Mouse (Mus musculus) intestine, embryonic 15.5 days (tissue): ENCODE measurements around the gene Ppp1r12c. TPM values are rescaled to one million over a fixed set of nuclear protein-coding genes. Genes with fewer than 3 reads are reported as not detected.
A peak's percentile ranks its signal among the peaks of the same experiment; 100 is the strongest.

Source experiments
- ATAC-seq: fragments of 200-750 bp; cut with Nextera tagmentation; 2 replicates; pipeline ENCODE4 v1.8.0; 2017; ENCODE audit warnings: moderate TSS enrichment, moderate library complexity
- H3K27ac ChIP-seq: fragments of 300-500 bp; sonication (generic); 2 replicates; pipeline ENCODE4 v1.5.1; 2015; ENCODE audit warnings: mild to moderate bottlenecking, inconsistent platforms
- H3K27me3 ChIP-seq: fragments of 300-500 bp; sonication (generic); replicated peaks from 2 replicates; pipeline ENCODE4 v1.6.1; 2015; ENCODE audit warnings: inconsistent platforms
- H3K36me3 ChIP-seq: fragments of 300-500 bp; sonication (generic); 2 replicates; pipeline ENCODE4 v1.6.1; 2015; ENCODE audit warnings: inconsistent platforms
- H3K4me1 ChIP-seq: fragments of 300-500 bp; sonication (generic); replicated peaks from 2 replicates; pipeline ENCODE4 v1.6.1; 2015; ENCODE audit warnings: inconsistent platforms
- H3K4me2 ChIP-seq: fragments of 300-500 bp; sonication (generic); replicated peaks from 2 replicates; pipeline ENCODE4 v1.6.1; 2015; ENCODE audit warnings: mild to moderate bottlenecking, inconsistent platforms
- H3K4me3 ChIP-seq: fragments of 300-500 bp; sonication (generic); replicated peaks from 2 replicates; pipeline ENCODE4 v1.5.1; 2015; ENCODE audit warnings: inconsistent platforms
- H3K9ac ChIP-seq: fragments of 300-500 bp; sonication (generic); 2 replicates; pipeline ENCODE4 v1.6.1; 2015; ENCODE audit warnings: inconsistent platforms
- H3K9me3 ChIP-seq: fragments of 300-500 bp; sonication (generic); 2 replicates; pipeline ENCODE4 v1.6.1; 2016; ENCODE audit warnings: inconsistent platforms
- WGBS: fragments of 180-500 bp; shearing (Covaris S2); methylation state at CpG from one replicate; pipeline ENCODE4 v1.1.7; 2015; 5-methylcytosine and 5-hydroxymethylcytosine counted together
- polyA plus RNA-seq: library from polyadenylated mRNA; unstranded; fragments of >200 nt; fragmentation: Nextera tagmentation; extraction: Ambion mirVana; gene quantifications from 2 replicates; pipeline ENCODE4 v1.2.1, GENCODE M21; 2015

Ppp1r12c gene
- polyA plus RNA-seq, 1 experiment from 2014 or later = 42.4 TPM

DNA sequence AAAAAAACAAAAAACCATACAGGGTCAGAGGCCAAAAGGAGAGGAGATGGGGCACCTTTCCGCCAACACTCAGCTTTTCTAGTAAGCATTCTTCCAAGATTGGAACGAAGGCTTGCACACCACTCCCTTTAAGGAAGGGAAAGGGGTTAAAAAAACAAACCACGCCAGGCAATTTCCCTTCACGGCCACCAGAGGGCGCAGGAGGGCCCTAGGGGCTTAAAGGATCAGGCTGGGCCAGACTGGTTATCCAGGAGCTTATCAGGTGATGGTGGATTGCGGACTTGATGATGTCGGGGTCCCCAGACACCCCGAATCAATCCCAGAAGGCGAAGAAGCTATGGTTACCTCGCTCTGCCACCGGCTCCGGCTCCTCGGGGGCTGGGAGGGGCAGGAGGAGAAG is 11.8 kb upstream of the Ppp1r12c start:
- no peaks in the 10 kb centered on the region for H3K27me3 ChIP-seq
- H3K9ac ChIP-seq = no peak overlapping the region
- H3K9me3 ChIP-seq = no peaks in the 10 kb centered on the region
- ATAC-seq = no peak
- no peak overlapping the region for H3K4me3 ChIP-seq
- 0 out of 2 replicates have a peak overlapping the region, but pooled peaks have one; percentile 5 for H3K4me2 ChIP-seq
- 24% methylated on average over 13 of the region's 13 CpGs for WGBS
- no peak overlapping the region for H3K27ac ChIP-seq
- no peaks in the 10 kb centered on the region for H3K36me3 ChIP-seq
- peaks cover 20% of the 10 kb centered on the region for H3K4me1 ChIP-seq

DNA sequence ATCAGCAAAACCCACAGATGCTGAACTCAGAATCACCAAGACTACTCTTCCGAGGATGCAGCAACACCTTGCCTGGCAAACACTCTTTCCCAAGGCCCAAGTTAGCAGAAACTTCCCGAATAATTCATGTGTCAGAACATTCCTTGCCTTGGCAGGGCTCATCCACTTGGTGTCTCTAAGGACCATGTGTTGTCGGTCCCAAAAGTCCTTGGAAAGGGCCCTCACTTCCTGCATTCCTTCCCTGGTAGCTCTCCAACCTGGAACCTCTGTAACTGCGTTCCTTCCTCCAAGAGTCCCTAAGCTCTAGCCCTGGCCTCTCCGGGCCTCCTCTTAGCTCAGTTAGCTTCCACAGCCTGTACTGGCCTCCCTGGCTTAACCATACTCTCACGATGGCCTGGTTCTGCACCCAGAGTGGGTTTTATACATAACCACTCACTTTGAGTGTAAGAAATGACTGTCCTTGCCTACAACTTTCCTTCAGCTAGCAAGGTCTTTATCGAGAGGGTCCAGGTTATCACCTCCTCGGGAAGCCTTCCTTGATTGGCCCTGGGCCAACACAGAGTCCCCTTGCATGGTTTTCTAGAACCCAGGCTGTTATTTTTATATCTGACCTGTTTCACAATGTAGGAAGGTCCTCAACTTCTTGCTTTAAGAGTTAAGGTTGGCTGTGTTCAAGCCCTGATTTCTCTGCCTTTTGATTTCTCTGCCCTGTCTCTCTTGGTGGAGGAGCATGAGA is 10.2 kb upstream of the Ppp1r12c start:
- Histone ChIP-seq H3K4me2 (no peak overlapping the region), H3K4me3 (no peak overlapping the region), H3K27ac (no peak overlapping the region), H3K27me3 (no peaks in the 10 kb centered on the region), H3K9ac (no peak overlapping the region), H3K9me3 (no peaks in the 10 kb centered on the region), H3K4me1 (peaks cover 20% of the 10 kb centered on the region), H3K36me3 (no peaks in the 10 kb centered on the region)
- no peak for ATAC-seq
- WGBS = 69% methylated on average over 8 of the region's 8 CpGs

DNA sequence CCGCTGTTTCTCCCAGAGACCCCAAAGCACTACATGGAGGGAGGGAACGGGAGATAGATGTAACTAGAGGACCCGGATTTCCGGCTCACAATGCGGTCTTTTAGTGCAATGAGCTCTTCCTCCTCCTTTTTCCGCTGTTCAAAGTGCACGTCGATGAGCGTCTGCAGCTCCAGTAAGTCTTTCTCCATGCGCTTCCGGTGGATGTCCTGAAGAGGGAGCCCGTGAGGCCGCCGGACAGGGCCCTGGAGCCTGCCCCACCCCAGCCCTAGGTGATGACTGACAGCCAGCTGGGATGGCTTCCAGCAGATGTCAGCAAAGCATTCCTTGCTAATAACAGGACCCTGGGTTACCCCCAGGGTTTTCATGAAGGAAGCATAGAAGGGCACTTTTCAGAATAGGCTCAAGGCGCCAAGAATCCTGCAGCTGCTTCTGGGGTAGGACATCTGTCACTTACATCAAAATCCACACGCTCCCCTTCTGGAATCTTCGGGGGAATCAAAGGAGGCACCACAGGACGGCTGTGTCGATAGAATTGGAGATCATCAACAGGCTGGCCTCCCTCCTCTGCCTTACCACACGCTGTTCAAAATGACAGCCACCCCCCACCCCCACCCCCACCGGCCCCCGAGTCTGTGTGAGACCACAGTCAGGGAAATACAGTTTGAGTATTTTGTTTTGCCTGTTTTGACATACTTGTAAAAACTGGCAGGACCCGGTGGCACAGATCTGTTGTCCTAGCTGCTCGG is 8.6 kb upstream of the Ppp1r12c start:
- H3K9me3 ChIP-seq = no peaks in the 10 kb centered on the region
- no peak overlapping the region; the same call in 1 of the 2 replicates for H3K4me3 ChIP-seq
- WGBS = 19% methylated on average over 24 of the region's 24 CpGs
- ATAC-seq = peak; percentile 89
- H3K27me3 ChIP-seq = no peaks in the 10 kb centered on the region
- no peaks in the 10 kb centered on the region for H3K36me3 ChIP-seq
- H3K9ac ChIP-seq = no peak overlapping the region
- H3K4me1 ChIP-seq = peaks cover 16% of the 10 kb centered on the region
- peak overlapping the region; percentile 50 for H3K4me2 ChIP-seq
- no peak overlapping the region for H3K27ac ChIP-seq

DNA sequence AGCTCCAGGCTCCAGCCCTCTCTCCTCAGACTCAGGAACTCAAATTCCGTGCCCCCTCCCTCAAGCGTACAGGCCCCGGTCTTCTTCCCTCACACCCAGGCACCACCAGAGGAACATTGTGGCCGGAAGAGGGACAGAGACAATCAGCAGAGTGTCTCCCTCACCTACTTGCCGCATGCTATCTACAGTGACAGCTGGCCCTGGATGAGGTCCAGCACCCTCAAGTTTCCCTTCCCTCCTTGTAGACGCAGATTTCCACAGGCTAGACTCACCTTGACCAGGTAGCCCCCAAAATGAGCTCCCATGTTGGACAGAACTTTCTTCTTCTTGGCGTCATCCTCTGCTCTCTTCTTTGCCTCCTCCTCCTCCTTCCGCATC is 7.2 kb upstream of the Ppp1r12c start:
- Histone ChIP-seq H3K9me3 (no peaks in the 10 kb centered on the region), H3K36me3 (no peaks in the 10 kb centered on the region), H3K4me3 (no peak overlapping the region), H3K4me2 (no peak overlapping the region), H3K27me3 (no peaks in the 10 kb centered on the region), H3K9ac (no peak overlapping the region), H3K27ac (no peak overlapping the region), H3K4me1 (peaks cover 9% of the 10 kb centered on the region)
- WGBS = 87% methylated on average over 8 of the region's 8 CpGs
- no peak for ATAC-seq

DNA sequence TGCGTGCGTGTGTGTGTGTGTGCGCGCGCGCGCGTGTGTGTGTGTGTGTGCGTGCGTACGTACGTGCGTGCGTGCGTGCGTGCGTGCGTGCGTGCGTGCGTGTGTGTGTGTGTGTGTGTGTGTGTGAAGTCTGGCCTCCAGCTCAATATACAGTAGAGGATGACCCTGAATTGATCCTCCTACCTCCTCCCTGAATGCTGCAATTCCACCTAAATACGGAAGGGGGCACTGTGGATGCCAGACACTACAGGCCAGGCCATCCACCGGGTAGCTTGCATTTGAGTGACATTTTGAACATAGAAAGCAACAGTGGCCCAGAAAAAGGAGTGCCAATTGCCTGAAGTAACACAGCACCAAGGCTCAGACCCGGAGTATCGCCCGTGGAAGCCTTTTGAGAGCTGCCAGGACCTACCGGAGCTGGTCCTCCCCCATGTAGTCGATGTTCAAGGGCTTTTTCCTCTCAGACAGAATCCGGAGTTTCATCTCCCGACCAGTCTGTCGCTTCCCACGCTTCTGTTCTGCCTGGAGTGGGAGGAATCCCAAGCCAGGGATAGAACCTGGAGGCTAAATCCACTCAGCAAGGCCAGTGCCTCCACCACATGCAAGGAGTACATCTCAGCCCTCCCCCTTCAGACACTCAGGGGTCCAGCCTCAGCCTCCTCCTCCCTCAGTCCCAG is 6.7 kb upstream of the Ppp1r12c start:
- no peak overlapping the region for H3K4me2 ChIP-seq
- 63% methylated on average over 31 of the region's 32 CpGs for WGBS
- H3K27ac ChIP-seq = no peak overlapping the region
- no peak overlapping the region for H3K4me3 ChIP-seq
- H3K9ac ChIP-seq = no peak overlapping the region
- peaks cover 8% of the 10 kb centered on the region; the same call in 1 of the 2 replicates for H3K4me1 ChIP-seq
- no peaks in the 10 kb centered on the region for H3K36me3 ChIP-seq
- H3K27me3 ChIP-seq = no peaks in the 10 kb centered on the region
- ATAC-seq = no peak
- H3K9me3 ChIP-seq = no peaks in the 10 kb centered on the region

DNA sequence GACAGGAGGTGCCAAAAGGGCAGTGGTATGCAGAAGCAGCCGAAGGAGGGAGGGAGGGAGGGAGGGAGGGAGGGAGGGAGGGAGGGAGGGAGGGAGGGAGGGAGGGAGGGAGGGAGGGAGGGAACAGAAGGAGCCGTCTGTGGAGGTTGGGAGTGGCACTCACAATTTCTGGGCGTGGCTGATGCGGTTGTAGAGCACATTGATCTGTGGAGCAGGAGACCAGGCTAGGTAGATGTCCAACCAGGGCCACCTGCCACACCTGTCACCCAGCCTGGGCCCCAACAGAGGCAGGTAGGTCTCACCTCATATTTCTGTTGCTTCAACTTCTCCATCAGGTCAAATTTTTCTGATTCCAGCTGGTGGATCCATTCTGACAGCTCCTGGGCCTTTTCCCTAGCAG is 5.7 kb upstream of the Ppp1r12c start:
- 47% methylated on average over 3 of the region's 4 CpGs for WGBS
- Histone ChIP-seq H3K9ac (no peak overlapping the region), H3K4me3 (no peak overlapping the region), H3K9me3 (no peaks in the 10 kb centered on the region), H3K27me3 (no peaks in the 10 kb centered on the region), H3K4me1 (peaks cover 12% of the 10 kb centered on the region; the same call in 1 of the 2 replicates), H3K36me3 (no peaks in the 10 kb centered on the region), H3K27ac (no peak overlapping the region), H3K4me2 (no peak overlapping the region)
- no peak for ATAC-seq

DNA sequence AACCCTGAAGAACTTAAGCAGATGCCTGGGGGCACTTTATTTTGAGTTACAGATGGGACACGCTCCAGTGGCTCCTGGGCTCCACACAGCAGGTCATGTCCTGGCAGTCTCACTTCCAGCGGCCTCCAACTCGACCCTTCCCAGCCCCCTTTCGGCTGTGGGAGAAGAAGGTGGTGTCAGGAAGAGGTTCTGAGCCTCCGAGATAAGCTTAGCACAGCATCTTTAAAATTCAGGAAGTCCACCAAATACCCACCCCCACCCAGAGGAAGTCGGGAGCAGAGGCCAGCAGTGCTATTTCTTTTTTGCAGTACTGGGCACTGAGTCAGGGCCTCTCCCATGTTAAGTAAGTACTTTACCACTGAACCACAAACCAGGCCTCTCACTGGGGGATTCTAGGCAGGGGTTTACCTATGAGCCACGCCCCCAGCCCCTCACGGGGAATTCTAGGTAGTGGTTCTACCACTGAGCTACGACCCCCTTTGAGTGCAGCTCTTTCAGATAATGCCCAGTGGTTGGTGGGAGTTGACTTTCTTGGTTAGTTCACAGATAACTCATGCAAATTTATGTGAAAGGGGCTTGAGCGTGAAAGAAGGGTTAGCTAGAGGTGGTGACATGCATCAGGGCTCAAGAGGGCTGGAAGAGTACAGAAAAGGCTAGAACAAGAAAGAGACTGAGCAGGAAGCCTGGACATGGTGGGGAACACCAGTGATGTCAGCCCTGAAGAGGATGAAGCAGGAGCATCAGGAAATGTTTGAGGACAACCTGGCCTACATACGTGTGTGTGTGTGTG is 3.4 kb upstream of the Ppp1r12c start:
- ATAC-seq = no peak
- Histone ChIP-seq H3K9ac (no peak overlapping the region), H3K36me3 (no peaks in the 10 kb centered on the region), H3K27ac (no peak overlapping the region), H3K4me3 (no peak overlapping the region), H3K4me1 (peaks cover 15% of the 10 kb centered on the region), H3K9me3 (no peaks in the 10 kb centered on the region), H3K27me3 (no peaks in the 10 kb centered on the region), H3K4me2 (no peak overlapping the region)
- 59% methylated on average over 11 of the region's 11 CpGs for WGBS

DNA sequence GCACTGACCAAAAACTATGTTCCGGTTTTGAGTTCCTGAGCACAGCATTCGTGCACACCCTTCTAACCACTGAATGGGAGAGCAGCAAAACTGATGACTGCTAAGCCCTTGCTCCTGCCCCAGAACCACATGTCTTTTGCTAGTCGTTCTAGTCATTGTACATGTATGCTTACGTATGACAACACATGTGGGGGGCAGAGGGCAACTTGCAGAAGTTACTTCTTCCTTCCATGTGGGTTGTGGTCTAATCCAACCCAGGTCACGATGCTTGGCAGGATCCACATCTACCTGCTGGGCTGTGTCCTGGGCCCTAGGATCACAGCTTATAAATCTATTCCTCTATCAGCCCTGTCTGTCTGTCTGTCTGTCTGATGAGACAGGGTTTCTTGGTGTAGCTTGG is 2.4 kb upstream of the Ppp1r12c start:
- no peak overlapping the region for H3K27ac ChIP-seq
- peaks cover 19% of the 10 kb centered on the region for H3K4me1 ChIP-seq
- H3K4me2 ChIP-seq = no peak overlapping the region
- no peak overlapping the region for H3K4me3 ChIP-seq
- WGBS = 83% methylated on average over 5 of the region's 5 CpGs
- ATAC-seq = no peak
- no peaks in the 10 kb centered on the region for H3K36me3 ChIP-seq
- H3K27me3 ChIP-seq = no peaks in the 10 kb centered on the region
- H3K9me3 ChIP-seq = no peaks in the 10 kb centered on the region
- no peak overlapping the region for H3K9ac ChIP-seq

DNA sequence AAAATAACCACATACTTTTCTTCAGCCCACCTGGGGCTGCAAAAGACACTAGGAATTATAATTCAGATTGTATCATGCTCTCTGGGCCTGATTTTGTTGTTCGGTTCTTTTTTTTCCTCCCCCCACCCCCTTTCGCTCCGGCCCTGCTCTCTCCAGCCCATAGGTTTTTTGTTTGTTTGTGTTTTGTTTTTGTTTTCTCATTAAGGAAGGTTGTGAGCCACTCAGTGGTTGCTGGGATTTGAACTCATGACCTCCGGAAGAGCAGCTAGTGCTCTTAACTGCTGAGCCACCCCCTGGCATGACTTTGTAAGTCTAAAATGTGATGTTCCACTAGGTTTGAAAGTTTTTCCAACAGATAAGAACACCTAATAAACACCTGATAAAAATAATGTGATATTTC is 1.6 kb upstream of the Ppp1r12c start:
- ATAC-seq = no peak
- WGBS = 79% methylated on average over 4 of the region's 4 CpGs
- H3K27ac ChIP-seq = no peak overlapping the region

DNA sequence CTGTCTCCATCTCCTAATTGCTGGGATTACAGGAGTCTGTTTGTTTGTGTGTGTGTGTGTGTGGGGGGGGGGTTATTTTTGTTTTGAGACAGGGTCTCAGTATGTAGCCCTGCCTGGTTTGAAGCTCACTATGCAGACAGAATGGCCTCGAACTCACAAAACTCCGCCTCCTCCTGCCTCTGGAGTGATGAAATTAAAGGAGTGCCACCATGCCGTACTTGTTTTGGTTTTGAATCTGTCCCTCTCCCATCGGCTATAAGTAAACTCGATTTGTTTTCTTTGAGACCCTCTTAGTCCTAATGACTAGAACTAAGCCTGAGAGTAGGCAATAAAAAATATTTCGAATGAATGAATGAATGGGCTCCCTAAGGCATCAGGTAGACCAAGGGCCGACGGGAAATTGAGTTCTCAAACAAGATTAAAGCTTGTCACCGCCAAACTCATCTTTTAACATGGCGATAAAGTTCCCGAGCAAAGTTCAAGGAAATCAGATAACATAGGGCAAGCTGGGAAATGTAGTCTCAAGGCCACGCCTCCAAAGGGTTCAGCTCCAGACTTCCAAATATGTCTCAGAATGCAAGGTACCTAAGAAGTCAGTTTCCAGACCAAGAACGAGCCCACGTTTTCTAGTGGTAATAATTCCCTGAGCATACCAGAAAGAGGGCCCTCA is 1.1 kb upstream of the Ppp1r12c start:
- no peaks in the 10 kb centered on the region for H3K9me3 ChIP-seq
- peak overlapping the region; percentile 79 for H3K4me2 ChIP-seq
- no peaks in the 10 kb centered on the region for H3K27me3 ChIP-seq
- H3K4me1 ChIP-seq = peaks cover 28% of the 10 kb centered on the region
- no peaks in the 10 kb centered on the region for H3K36me3 ChIP-seq
- H3K27ac ChIP-seq = peak overlapping the region; percentile 85; the same call in 1 of the 2 replicates
- 9% methylated on average over 14 of the region's 14 CpGs for WGBS
- H3K4me3 ChIP-seq = peak overlapping the region; percentile 86
- H3K9ac ChIP-seq = no peak overlapping the region; the same call in 1 of the 2 replicates
- ATAC-seq = peak; percentile 16

More for the DNA sequence above, 1.6 kb upstream of the Ppp1r12c start:
- no peaks in the 10 kb centered on the region for H3K27me3 ChIP-seq
- H3K9ac ChIP-seq = no peak overlapping the region
- H3K4me2 ChIP-seq = no peak overlapping the region
- H3K4me1 ChIP-seq = peaks cover 25% of the 10 kb centered on the region
- H3K36me3 ChIP-seq = no peaks in the 10 kb centered on the region
- H3K9me3 ChIP-seq = no peaks in the 10 kb centered on the region
- H3K4me3 ChIP-seq = no peak overlapping the region

DNA sequence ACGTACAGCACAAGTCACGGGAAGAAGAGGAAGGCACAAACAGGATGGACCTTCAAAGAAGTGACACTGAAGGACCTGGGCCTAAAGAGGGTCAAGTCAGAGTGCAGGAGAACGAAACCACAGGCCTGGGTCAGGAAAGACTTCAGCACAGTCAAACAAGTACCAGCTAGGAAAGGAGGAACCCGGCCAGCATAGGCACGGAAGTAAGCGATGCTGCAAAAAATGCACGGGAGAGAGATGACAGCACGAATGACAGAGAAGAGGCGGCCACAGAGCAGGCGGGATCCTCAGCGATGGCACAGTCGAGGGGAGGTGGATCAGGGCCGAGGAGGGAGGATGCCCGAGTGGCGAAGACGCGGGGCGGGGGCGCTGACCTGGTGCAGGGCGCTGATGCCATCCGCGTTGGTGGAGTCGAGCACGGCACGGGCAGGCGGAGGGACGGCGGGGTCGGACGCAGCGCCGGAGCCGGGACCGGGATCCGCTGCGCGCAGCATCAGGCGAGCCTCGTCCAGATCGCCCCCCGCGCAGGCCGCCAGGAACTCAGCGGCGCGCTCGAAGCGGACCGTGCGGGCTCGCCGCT is 498 bp downstream of the Ppp1r12c start:
- H3K4me2 ChIP-seq = peak overlapping the region; percentile 79
- peaks cover 33% of the 10 kb centered on the region for H3K4me1 ChIP-seq
- no peaks in the 10 kb centered on the region for H3K27me3 ChIP-seq
- peak overlapping the region; percentile 94 for H3K9ac ChIP-seq
- H3K27ac ChIP-seq = peak overlapping the region; percentile 85
- peaks cover 7% of the 10 kb centered on the region; the same call in 1 of the 2 replicates for H3K36me3 ChIP-seq
- peak; percentile 46 for ATAC-seq
- WGBS = under 1% methylated on average over 51 of the region's 52 CpGs
- H3K9me3 ChIP-seq = no peaks in the 10 kb centered on the region
- peak overlapping the region; percentile 86 for H3K4me3 ChIP-seq
